Mouse (Mus musculus): ENCODE results near the gene Sec14l1. TPM values are rescaled to one million over a fixed set of nuclear protein-coding genes. Genes with fewer than 3 reads are reported as not detected.

The Sec14l1 gene
- polyA plus RNA-seq, 1 experiment from 2014 or later: 33.2 TPM

DNA sequence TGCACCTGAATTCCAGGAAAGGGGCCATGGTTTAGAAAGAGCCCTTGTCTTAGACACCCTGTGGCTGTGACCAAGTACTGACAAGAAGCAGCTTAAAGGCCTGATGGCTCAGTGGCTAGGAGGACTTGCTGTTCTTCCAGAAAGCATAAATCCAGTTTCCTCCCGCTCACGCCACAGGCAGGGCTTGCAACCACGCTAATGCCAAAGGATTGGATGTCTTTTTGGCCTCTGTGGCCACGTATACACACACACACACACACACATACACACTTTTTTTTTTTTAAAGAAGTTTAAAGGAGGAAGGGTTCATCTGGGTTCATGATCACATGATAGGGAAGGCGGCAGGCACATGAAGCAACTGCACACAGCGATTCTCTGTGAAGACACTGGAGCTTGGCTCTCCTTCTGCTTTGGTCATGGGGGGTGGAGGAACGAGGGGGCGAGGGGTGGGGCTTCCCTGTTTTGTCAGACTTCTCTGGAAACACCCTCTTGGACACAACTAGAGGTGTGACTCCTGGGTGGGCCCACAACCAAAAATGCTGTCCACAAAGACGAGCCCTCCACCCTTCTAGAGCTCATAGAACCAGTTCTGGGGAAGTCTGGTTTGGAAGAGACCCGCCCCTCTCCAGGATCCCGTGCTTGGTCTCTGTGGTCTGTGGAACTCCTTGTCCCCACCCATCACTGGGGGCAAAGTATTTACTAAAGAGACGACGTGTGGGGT, 26.5 kb upstream of the Sec14l1 start:
- 75% methylated on average over 13 of the region's 13 CpGs for WGBS
- H3K36me3 ChIP-seq (ENCODE audit: control insufficient read depth, insufficient read depth, low read length): no peaks in the 10 kb centered on the region
- H3K9me3 ChIP-seq (ENCODE audit: control insufficient read depth, low read length): no peaks in the 10 kb centered on the region
- H3K4me3 ChIP-seq (ENCODE audit: control insufficient read depth in 1 of 2, insufficient read depth in 1 of 2, low read depth in 1 of 2, low read length in 2 of 2): no peak overlapping the region
- ATAC-seq (ENCODE audit: insufficient number of reproducible peaks, insufficient read depth, low FRiP score, low read depth): no peak
- H3K4me1 ChIP-seq (ENCODE audit: control insufficient read depth in 2 of 2, insufficient read depth in 2 of 2, low read length in 2 of 2): peaks cover 27 to 35% of the 10 kb centered on the region in 2 experiments
- H3K27me3 ChIP-seq (ENCODE audit: control insufficient read depth, insufficient read depth, low read length): no peaks in the 10 kb centered on the region
- H3K9ac ChIP-seq (ENCODE audit: low read length): no peak overlapping the region
- no peak overlapping the region for H3K4me2 ChIP-seq (ENCODE audit: low read length)
- H3K27ac ChIP-seq (replicated peaks in 1 of 2; ENCODE audit: control insufficient read depth in 1 of 2, insufficient read depth in 1 of 2, low read depth in 2 of 2, low read length in 2 of 2): no peak overlapping the region

DNA sequence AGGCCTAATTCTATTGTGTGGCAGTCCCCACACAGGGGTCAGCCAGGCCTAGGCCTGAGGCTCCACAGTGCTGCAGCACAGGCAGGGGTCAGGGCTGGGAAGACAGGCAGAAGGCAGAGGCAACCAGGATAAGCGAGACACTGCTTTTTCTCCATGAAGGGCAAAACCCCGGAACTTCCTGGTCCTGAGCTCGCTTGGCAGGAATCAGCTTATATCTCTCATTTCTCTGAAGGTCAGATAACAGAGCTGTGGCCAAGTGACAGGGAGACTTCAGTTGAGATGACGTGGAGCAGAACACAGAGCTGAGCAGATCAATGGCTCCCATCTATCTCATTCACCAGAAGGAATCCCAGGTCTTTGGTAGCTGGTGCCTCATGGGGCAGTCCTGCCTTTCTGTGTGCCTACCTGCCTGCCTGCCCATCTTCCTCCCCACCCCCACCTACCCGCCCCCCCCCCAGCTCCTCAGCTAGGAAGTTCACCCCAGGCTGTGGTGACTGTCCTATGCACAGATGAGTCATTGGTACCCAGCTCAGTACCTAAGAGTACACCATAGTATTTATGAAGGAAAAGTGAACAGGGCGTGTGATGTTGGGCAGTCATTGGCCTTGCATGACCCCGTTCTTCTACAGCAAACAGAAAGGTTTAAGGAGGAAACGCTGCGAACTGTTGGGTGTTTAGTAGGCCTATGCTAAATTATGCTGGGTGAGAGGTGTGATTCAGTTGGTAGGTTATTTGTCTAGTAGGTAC, 25.1 kb upstream of the Sec14l1 start:
- Histone ChIP-seq H3K4me3 (ENCODE audit: control insufficient read depth in 1 of 2, insufficient read depth in 1 of 2, low read depth in 1 of 2, low read length in 2 of 2) (no peak overlapping the region), H3K4me2 (ENCODE audit: low read length) (no peak overlapping the region), H3K4me1 (ENCODE audit: control insufficient read depth in 2 of 2, insufficient read depth in 2 of 2, low read length in 2 of 2) (peaks cover 37 to 43% of the 10 kb centered on the region in 2 experiments), H3K27me3 (ENCODE audit: control insufficient read depth, insufficient read depth, low read length) (no peaks in the 10 kb centered on the region), H3K36me3 (ENCODE audit: control insufficient read depth, insufficient read depth, low read length) (no peaks in the 10 kb centered on the region), H3K9me3 (ENCODE audit: control insufficient read depth, low read length) (no peaks in the 10 kb centered on the region), H3K27ac (replicated peaks in 1 of 2; ENCODE audit: control insufficient read depth in 1 of 2, insufficient read depth in 1 of 2, low read depth in 2 of 2, low read length in 2 of 2) (peak overlapping the region; percentile 2 to 19; a peak in 1 of 4 replicates), H3K9ac (ENCODE audit: low read length) (no peak overlapping the region)
- 67% methylated on average over 9 of the region's 9 CpGs for WGBS
- ATAC-seq (ENCODE audit: insufficient number of reproducible peaks, insufficient read depth, low FRiP score, low read depth): no peak

DNA sequence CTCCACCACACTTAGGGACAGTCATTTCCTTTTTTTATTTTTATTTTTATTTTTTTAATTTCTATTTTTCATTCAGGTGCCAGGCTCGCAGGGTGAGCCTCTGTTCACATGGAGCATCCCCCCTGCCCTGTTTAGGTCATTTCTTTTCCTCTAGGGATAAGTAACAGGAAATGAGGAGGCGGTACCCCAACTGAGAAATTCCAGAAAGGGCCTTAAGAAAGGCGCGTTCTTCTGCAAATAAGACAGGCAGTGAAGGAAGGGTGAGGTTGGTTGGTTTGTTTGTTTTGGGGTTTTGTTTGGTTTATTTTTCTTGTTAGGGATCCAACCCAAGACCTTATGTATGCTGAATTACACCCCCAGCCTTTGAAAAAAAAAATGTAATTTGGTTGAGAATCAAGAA, 23.6 kb upstream of the Sec14l1 start:
- 61% methylated on average over 4 of the region's 4 CpGs for WGBS
- Histone ChIP-seq H3K27ac (replicated peaks in 1 of 2; ENCODE audit: control insufficient read depth in 1 of 2, insufficient read depth in 1 of 2, low read depth in 2 of 2, low read length in 2 of 2) (peak overlapping the region in 1 of 2 experiments; percentile 69; a peak in 1 of 4 replicates), H3K4me1 (ENCODE audit: control insufficient read depth in 2 of 2, insufficient read depth in 2 of 2, low read length in 2 of 2) (peaks cover 40 to 51% of the 10 kb centered on the region in 2 experiments)

DNA sequence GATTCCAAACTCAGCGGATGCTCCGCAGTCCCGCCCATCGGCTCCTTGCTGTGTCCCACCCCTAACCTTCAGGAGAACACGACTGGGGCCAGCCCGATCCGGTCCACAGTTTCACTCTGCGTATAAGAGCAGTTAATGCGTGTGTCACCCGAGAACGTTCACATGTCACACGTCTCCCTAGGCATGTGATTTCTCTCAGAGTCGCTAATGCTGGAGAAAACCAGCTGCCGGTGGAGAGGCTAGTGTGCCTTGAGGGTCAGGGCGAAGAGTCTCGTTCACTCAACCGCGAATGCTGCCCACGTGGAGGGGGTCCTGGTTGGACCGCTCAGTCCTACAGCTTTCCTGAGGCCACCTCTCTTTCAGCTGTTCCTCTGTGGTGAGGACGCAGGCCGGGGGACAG, 23.1 kb upstream of the Sec14l1 start:
- 14% methylated on average over 22 of the region's 22 CpGs for WGBS
- Histone ChIP-seq H3K36me3 (ENCODE audit: control insufficient read depth, insufficient read depth, low read length) (no peaks in the 10 kb centered on the region), H3K9me3 (ENCODE audit: control insufficient read depth, low read length) (no peaks in the 10 kb centered on the region), H3K27ac (replicated peaks in 1 of 2; ENCODE audit: control insufficient read depth in 1 of 2, insufficient read depth in 1 of 2, low read depth in 2 of 2, low read length in 2 of 2) (peak overlapping the region; percentile 36 to 69), H3K9ac (ENCODE audit: low read length) (peak overlapping the region; percentile 64), H3K4me1 (ENCODE audit: control insufficient read depth in 2 of 2, insufficient read depth in 2 of 2, low read length in 2 of 2) (peaks cover 40 to 54% of the 10 kb centered on the region in 2 experiments), H3K4me3 (ENCODE audit: control insufficient read depth in 1 of 2, insufficient read depth in 1 of 2, low read depth in 1 of 2, low read length in 2 of 2) (no peak overlapping the region), H3K4me2 (ENCODE audit: low read length) (peak overlapping the region; percentile 42), H3K27me3 (ENCODE audit: control insufficient read depth, insufficient read depth, low read length) (no peaks in the 10 kb centered on the region)
- ATAC-seq (ENCODE audit: insufficient number of reproducible peaks, insufficient read depth, low FRiP score, low read depth): no peak

More for the DNA sequence above, 23.6 kb upstream of the Sec14l1 start:
- Histone ChIP-seq H3K36me3 (ENCODE audit: control insufficient read depth, insufficient read depth, low read length) (no peaks in the 10 kb centered on the region), H3K4me2 (ENCODE audit: low read length) (peak overlapping the region; percentile 42), H3K9me3 (ENCODE audit: control insufficient read depth, low read length) (no peaks in the 10 kb centered on the region), H3K4me3 (ENCODE audit: control insufficient read depth in 1 of 2, insufficient read depth in 1 of 2, low read depth in 1 of 2, low read length in 2 of 2) (no peak overlapping the region), H3K27me3 (ENCODE audit: control insufficient read depth, insufficient read depth, low read length) (no peaks in the 10 kb centered on the region), H3K9ac (ENCODE audit: low read length) (peak overlapping the region; percentile 64)
- no peak for ATAC-seq (ENCODE audit: insufficient number of reproducible peaks, insufficient read depth, low FRiP score, low read depth)

DNA sequence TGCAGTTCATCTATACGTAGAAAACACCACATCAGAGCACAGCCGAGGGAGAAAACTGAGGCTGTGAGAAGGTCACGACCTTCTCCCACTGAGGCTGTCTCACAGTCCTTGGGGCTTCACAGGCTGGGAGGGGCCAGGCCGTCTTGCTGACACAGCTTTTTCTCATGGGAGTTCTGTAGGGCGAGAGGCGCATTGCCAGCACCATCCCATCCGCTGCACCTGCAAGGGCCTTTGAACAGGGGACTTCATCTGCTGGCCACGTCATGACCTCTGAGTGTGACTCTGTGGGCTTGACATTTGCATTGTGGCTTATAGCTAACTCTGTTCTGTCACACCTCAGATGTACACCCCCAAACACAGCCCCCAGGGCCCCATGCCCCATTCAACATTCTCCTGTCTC, 22.3 kb upstream of the Sec14l1 start:
- no peak; the same call in 1 of the 2 replicates for ATAC-seq (ENCODE audit: insufficient number of reproducible peaks, insufficient read depth, low FRiP score, low read depth)
- H3K4me1 ChIP-seq (ENCODE audit: control insufficient read depth in 2 of 2, insufficient read depth in 2 of 2, low read length in 2 of 2): peaks cover 31 to 46% of the 10 kb centered on the region in 2 experiments
- no peak overlapping the region for H3K4me3 ChIP-seq (ENCODE audit: control insufficient read depth in 1 of 2, insufficient read depth in 1 of 2, low read depth in 1 of 2, low read length in 2 of 2)
- no peaks in the 10 kb centered on the region for H3K9me3 ChIP-seq (ENCODE audit: control insufficient read depth, low read length)
- no peaks in the 10 kb centered on the region for H3K36me3 ChIP-seq (ENCODE audit: control insufficient read depth, insufficient read depth, low read length)
- H3K27me3 ChIP-seq (ENCODE audit: control insufficient read depth, insufficient read depth, low read length): no peaks in the 10 kb centered on the region
- WGBS: 48% methylated on average over 8 of the region's 8 CpGs
- H3K27ac ChIP-seq (replicated peaks in 1 of 2; ENCODE audit: control insufficient read depth in 1 of 2, insufficient read depth in 1 of 2, low read depth in 2 of 2, low read length in 2 of 2): no peak overlapping the region
- H3K4me2 ChIP-seq (ENCODE audit: low read length): no peak overlapping the region
- H3K9ac ChIP-seq (ENCODE audit: low read length): no peak overlapping the region

DNA sequence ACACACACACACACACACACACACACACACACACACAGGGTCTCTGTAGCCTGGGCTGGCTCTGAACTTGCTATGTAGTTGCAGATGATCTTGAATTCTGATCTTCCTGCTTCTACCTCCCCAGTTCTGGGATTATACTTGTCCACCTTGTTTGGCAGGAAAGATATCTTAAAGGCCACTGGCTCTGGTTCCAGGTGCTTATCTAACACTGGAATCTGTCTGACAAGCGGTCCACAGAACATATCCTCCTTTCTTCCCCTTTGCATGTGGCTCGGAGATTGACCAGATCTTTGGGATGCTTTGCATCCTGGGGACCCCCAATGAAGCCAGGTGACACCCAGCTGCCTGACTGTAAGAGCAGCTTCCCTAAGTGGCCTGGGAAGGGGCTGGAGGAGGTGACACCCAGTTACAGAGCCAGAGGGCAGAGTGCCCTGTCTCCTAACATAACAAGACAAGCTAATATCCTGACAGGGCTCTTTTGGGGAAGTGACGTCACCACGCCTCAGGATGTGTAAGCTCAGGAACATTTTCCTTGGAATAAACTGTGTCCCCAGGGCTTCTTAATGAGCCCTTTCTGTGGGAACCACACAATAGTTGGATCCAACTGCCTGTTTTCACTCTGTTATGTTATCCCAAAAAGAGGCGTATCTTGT, 20.9 kb upstream of the Sec14l1 start:
- 41% methylated on average over 5 of the region's 5 CpGs for WGBS
- no peak overlapping the region for H3K9ac ChIP-seq (ENCODE audit: low read length)
- no peak for ATAC-seq (ENCODE audit: insufficient number of reproducible peaks, insufficient read depth, low FRiP score, low read depth)
- H3K9me3 ChIP-seq (ENCODE audit: control insufficient read depth, low read length): no peaks in the 10 kb centered on the region
- peak overlapping the region; percentile 18; the same call in 1 of the 2 replicates for H3K4me2 ChIP-seq (ENCODE audit: low read length)
- no peaks in the 10 kb centered on the region for H3K27me3 ChIP-seq (ENCODE audit: control insufficient read depth, insufficient read depth, low read length)
- no peak overlapping the region for H3K4me3 ChIP-seq (ENCODE audit: control insufficient read depth in 1 of 2, insufficient read depth in 1 of 2, low read depth in 1 of 2, low read length in 2 of 2)
- H3K27ac ChIP-seq (replicated peaks in 1 of 2; ENCODE audit: control insufficient read depth in 1 of 2, insufficient read depth in 1 of 2, low read depth in 2 of 2, low read length in 2 of 2): peak overlapping the region; percentile 48 to 57
- H3K4me1 ChIP-seq (ENCODE audit: control insufficient read depth in 2 of 2, insufficient read depth in 2 of 2, low read length in 2 of 2): peaks cover 30 to 51% of the 10 kb centered on the region in 2 experiments
- no peaks in the 10 kb centered on the region for H3K36me3 ChIP-seq (ENCODE audit: control insufficient read depth, insufficient read depth, low read length)

DNA sequence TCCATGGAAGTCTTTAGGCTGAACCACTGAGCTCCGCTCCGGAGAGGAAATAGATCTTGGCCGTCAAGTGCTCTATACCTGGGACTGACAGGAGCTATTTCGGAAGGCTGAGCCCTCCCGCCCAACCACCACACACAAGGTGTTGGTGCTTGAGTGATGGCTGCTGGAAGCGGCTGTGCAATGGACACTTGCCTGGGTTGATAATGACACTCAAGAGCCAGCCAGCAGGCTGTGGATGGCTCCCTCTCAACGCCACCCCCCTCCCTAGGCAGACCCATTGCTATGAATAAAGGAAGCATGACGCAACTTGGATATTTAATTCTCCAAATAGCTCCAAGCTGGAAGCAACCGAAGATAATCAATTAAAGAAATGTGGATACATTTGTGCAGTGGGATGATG, 20.3 kb upstream of the Sec14l1 start:
- Histone ChIP-seq H3K9me3 (ENCODE audit: control insufficient read depth, low read length) (no peaks in the 10 kb centered on the region), H3K4me2 (ENCODE audit: low read length) (peak overlapping the region; percentile 18; the same call in 1 of the 2 replicates), H3K9ac (ENCODE audit: low read length) (no peak overlapping the region), H3K27ac (replicated peaks in 1 of 2; ENCODE audit: control insufficient read depth in 1 of 2, insufficient read depth in 1 of 2, low read depth in 2 of 2, low read length in 2 of 2) (peak overlapping the region; percentile 48 to 57), H3K4me3 (ENCODE audit: control insufficient read depth in 1 of 2, insufficient read depth in 1 of 2, low read depth in 1 of 2, low read length in 2 of 2) (no peak overlapping the region), H3K36me3 (ENCODE audit: control insufficient read depth, insufficient read depth, low read length) (no peaks in the 10 kb centered on the region), H3K27me3 (ENCODE audit: control insufficient read depth, insufficient read depth, low read length) (no peaks in the 10 kb centered on the region), H3K4me1 (ENCODE audit: control insufficient read depth in 2 of 2, insufficient read depth in 2 of 2, low read length in 2 of 2) (peaks cover 28 to 51% of the 10 kb centered on the region in 2 experiments)
- peak; percentile 15; the same call in 1 of the 2 replicates for ATAC-seq (ENCODE audit: insufficient number of reproducible peaks, insufficient read depth, low FRiP score, low read depth)
- 28% methylated on average over 9 of the region's 9 CpGs for WGBS

Measured in heart, embryonic 14.5 days (tissue).